Mouse (Mus musculus): ENCODE results near the gene Txk. TPM values are rescaled to one million over a fixed set of nuclear protein-coding genes. Genes with fewer than 3 reads are reported as not detected.

Txk gene
- total and polyA plus RNA-seq, 3 experiments: 0.10 to 0.23 TPM; not detected in 1

DNA sequence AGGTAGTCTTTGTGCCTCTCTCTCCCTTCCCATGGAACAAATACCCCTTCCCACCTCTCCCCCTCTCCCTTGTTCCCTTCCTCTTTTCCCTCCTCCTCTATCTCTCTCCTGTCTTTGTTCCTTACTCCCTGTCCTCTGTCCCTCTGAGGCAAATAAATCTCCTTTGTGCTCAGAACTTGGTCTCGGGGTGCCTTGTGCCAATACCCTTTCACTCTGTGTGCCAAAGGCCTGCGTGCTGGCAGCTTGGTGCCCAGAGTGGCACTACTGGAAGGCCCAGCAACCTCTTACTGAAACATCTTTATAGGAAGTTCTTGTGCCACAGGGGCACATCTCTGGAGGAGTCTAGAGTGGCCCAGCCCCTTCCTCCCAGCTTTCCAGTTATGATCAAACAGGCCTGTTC, 24.0 kb upstream of the Txk start:
- Histone ChIP-seq H3K9me3 (replicated peaks; ENCODE audit: insufficient read depth, low read length) (no peaks in the 10 kb centered on the region), H3K9ac (ENCODE audit: control insufficient read depth, low read depth, low read length, poor library complexity, severe bottlenecking) (no peak overlapping the region), H3K27ac (ENCODE audit: control insufficient read depth, low read depth, low read length) (no peak overlapping the region), H3K4me3 (ENCODE audit: control insufficient read depth in 1 of 2, insufficient read depth in 1 of 2, low read depth in 2 of 2, low read length in 2 of 2) (no peak overlapping the region), H3K4me1 (ENCODE audit: control insufficient read depth in 1 of 2, insufficient read depth in 2 of 2, low read length in 2 of 2) (no peaks in the 10 kb centered on the region), H3K27me3 (ENCODE audit: control insufficient read depth in 1 of 2, insufficient read depth in 2 of 2, low read length in 2 of 2) (no peaks in the 10 kb centered on the region), H3K79me2 (ENCODE audit: control insufficient read depth, insufficient read depth, low read length, poor library complexity) (no peaks in the 10 kb centered on the region), H3K36me3 (ENCODE audit: control insufficient read depth in 1 of 2, insufficient read depth in 2 of 2, low read length in 2 of 2) (peaks cover 0 to 49% of the 10 kb centered on the region in 2 experiments; a peak in 2 of 4 replicates)
- no peak for TF ChIP-seq USF1 (IDR thresholded peaks at IDR 0.05; ENCODE audit: low read depth, low read length)
- TF ChIP-seq RAD21 (IDR thresholded peaks at IDR 0.05; ENCODE audit: low read depth, low read length): no peak
- no peak for TF ChIP-seq MAFK (IDR thresholded peaks at IDR 0.05; ENCODE audit: borderline replicate concordance, low read depth, low read length)
- no peak for TF ChIP-seq RCOR1 (IDR thresholded peaks at IDR 0.05; ENCODE audit: low read depth, low read length)
- TF ChIP-seq E2F4 (IDR thresholded peaks at IDR 0.05; ENCODE audit: borderline replicate concordance, low read depth, low read length): no peak
- TF ChIP-seq CHD1 (IDR thresholded peaks at IDR 0.05; ENCODE audit: low read depth, low read length): no peak
- no peak for TF ChIP-seq MYB (IDR thresholded peaks at IDR 0.05; ENCODE audit: low read depth, low read length)
- TF ChIP-seq JUND (IDR thresholded peaks at IDR 0.05; ENCODE audit: low read depth, low read length): no peak
- no peak for DNase-seq (ENCODE audit: low read depth, low spot score)

DNA sequence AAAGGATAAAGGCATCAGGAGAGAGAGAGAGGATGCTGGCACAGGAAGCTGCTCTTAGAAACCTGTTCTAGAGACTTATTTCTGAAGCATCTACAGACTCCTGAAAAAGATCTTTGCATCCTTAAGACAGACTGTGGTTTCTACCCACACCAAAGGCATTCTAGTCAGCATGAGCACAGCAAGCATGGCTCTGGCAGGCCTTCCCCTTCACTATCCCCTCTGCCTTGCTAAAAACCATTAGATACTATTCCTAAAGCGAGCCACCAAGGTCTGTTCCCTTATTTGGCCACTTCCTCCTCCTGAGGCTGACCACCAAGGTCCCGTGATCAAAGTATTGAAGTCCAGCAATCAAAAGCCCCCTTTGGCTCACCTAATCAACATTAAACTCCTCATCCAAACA, 23.6 kb upstream of the Txk start:
- H3K36me3 ChIP-seq (ENCODE audit: control insufficient read depth in 1 of 2, insufficient read depth in 2 of 2, low read length in 2 of 2): peaks cover 0 to 53% of the 10 kb centered on the region in 2 experiments; a peak in 2 of 4 replicates
- H3K27ac ChIP-seq (ENCODE audit: control insufficient read depth, low read depth, low read length): no peak overlapping the region
- H3K27me3 ChIP-seq (ENCODE audit: control insufficient read depth in 1 of 2, insufficient read depth in 2 of 2, low read length in 2 of 2): no peaks in the 10 kb centered on the region
- H3K4me3 ChIP-seq (ENCODE audit: control insufficient read depth in 1 of 2, insufficient read depth in 1 of 2, low read depth in 2 of 2, low read length in 2 of 2): no peak overlapping the region
- DNase-seq (ENCODE audit: low read depth, low spot score): no peak
- no peak for TF ChIP-seq CTCF (IDR thresholded peaks at IDR 0.05 in 2 of 3, conservative IDR thresholded peaks at IDR 0.05 in 1 of 3; ENCODE audit: control insufficient read depth in 1 of 3, insufficient read depth in 1 of 3, low read depth in 2 of 3, low read length in 3 of 3, poor library complexity in 1 of 3, severe bottlenecking in 1 of 3)
- TF ChIP-seq ZNF384 (IDR thresholded peaks at IDR 0.05; ENCODE audit: low read depth, low read length): no peak
- TF ChIP-seq MAZ (IDR thresholded peaks at IDR 0.05; ENCODE audit: low read depth, low read length): no peak
- TF ChIP-seq ZMIZ1 (IDR thresholded peaks at IDR 0.05; ENCODE audit: low read depth, low read length): no peak
- no peak for TF ChIP-seq NRF1 (IDR thresholded peaks at IDR 0.05; ENCODE audit: insufficient read depth, low read depth, low read length, poor library complexity, severe bottlenecking)
- no peak for TF ChIP-seq CHD2 (IDR thresholded peaks at IDR 0.05; ENCODE audit: low read length)
- TF ChIP-seq ETS1 (IDR thresholded peaks at IDR 0.05; ENCODE audit: low read depth, low read length): no peak
- H3K4me1 ChIP-seq (ENCODE audit: control insufficient read depth in 1 of 2, insufficient read depth in 2 of 2, low read length in 2 of 2): no peaks in the 10 kb centered on the region
- H3K9me3 ChIP-seq (replicated peaks; ENCODE audit: insufficient read depth, low read length): no peaks in the 10 kb centered on the region
- no peaks in the 10 kb centered on the region for H3K79me2 ChIP-seq (ENCODE audit: control insufficient read depth, insufficient read depth, low read length, poor library complexity)
- no peak overlapping the region for H3K9ac ChIP-seq (ENCODE audit: control insufficient read depth, low read depth, low read length, poor library complexity, severe bottlenecking)

DNA sequence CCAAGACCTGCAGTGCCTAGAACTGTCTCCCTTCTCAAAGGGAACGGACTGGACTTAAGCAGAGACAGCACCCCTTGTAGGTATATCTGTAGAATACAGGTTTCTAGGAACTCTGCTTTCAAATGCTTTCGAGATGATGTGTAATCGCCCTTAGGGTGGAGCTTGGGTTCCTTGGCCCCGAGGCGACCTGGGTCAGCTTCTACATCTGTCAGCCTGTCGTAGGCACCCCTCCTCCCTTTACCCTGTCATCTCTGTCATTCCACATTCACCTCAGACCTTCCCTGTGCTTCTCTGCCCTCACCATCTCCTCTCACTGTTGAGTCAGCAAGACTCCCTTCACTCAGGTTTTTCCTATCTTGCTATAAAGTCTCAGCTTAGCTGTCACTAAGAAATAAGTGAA, 17.3 kb upstream of the Txk start:
- no peak for TF ChIP-seq MAX (IDR thresholded peaks at IDR 0.05; ENCODE audit: low read length)
- TF ChIP-seq RCOR1 (IDR thresholded peaks at IDR 0.05; ENCODE audit: low read depth, low read length): no peak
- TF ChIP-seq ETS1 (IDR thresholded peaks at IDR 0.05; ENCODE audit: low read depth, low read length): no peak
- no peak for TF ChIP-seq MXI1 (IDR thresholded peaks at IDR 0.05; ENCODE audit: low read depth, low read length)

More for the DNA sequence above, 17.3 kb upstream of the Txk start:
- Histone ChIP-seq H3K9me3 (replicated peaks; ENCODE audit: insufficient read depth, low read length) (no peaks in the 10 kb centered on the region), H3K9ac (ENCODE audit: control insufficient read depth, low read depth, low read length, poor library complexity, severe bottlenecking) (no peak overlapping the region), H3K4me3 (ENCODE audit: control insufficient read depth in 1 of 2, insufficient read depth in 1 of 2, low read depth in 2 of 2, low read length in 2 of 2) (no peak overlapping the region), H3K27me3 (ENCODE audit: control insufficient read depth in 1 of 2, insufficient read depth in 2 of 2, low read length in 2 of 2) (no peaks in the 10 kb centered on the region), H3K79me2 (ENCODE audit: control insufficient read depth, insufficient read depth, low read length, poor library complexity) (no peaks in the 10 kb centered on the region), H3K36me3 (ENCODE audit: control insufficient read depth in 1 of 2, insufficient read depth in 2 of 2, low read length in 2 of 2) (peaks cover 0 to 45% of the 10 kb centered on the region in 2 experiments; a peak in 2 of 4 replicates), H3K4me1 (ENCODE audit: control insufficient read depth in 1 of 2, insufficient read depth in 2 of 2, low read length in 2 of 2) (no peaks in the 10 kb centered on the region), H3K27ac (ENCODE audit: control insufficient read depth, low read depth, low read length) (no peak overlapping the region)
- no peak for DNase-seq (ENCODE audit: low read depth, low spot score)
